Mouse (Mus musculus): ENCODE measurements around the gene Kdm5a.

Kdm5a gene

GRCm38 (mm10) chr6:120442171-120442749, 78.3 kb downstream of the Kdm5a start:
- no peak for DNase-seq

DNA sequence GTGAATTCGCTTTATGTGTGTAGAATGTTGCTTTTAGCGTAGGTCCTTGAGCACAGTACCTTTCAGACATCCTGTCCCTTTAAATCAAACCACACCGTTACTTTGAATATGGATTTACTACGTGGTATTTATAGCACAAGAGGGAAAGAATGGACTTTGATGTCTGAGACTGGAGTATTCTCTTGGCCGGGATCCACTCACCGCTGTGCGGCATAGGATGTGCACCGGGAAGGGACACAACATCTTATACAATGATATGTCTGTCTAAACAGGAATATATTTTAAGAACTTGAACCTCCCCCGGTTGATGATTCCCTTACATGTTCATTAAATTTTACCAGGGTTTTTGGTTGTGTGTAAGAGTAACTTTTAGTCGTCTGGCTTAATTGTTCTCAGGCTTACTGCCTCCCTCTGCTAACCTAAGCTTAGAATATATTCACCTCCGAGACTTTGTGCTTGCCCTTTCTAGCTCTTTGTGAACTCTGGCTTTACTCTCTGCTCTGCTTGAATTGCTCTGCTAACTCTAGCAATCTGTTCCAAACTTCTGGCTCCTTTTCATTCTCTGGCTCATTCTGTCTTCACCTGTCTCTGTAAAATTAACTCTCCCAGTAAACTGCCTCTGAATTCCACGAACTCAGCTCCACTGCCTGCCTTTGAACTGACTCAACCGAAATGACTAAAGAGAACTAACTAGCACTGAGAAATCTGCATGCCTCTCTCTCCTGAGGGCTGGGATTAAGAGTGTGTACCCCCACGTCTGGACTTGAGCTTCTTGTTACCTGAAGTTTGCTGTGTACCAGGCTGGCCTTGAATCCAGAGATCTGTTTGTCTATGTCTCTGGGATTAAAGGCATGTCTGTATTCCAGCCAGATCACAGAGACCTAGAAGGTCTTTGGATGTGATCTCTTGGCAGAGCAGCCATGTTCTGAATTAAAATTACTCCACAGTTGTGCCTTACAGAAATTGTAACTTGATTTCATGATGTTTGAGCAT, 79.7 kb downstream of the Kdm5a start:
- DNase-seq, result no peak

DNA sequence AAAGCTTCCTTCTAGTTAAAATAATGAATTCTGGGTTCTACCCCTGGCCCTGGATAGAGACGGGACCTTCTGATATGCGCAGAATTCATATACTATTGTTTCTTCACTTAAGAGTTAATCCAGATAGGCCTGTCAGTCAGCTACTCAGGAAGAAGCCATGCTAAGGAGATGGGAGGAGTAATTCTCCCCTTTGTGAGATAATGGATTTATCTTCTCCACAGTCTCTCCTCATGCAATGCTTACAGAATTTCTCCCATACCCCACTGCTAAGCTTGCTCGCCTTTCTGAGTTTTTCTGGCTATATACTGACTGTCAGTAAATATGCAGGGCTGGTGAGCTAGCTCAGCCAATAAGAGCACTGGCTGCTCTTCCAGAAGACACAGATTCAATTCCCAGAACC, 86.3 kb downstream of the Kdm5a start:
- DNase-seq, result no peak

- peak; percentile 59 for DNase-seq
These were observed 88.6 kb downstream of the Kdm5a start for GRCm38 (mm10) chr6:120452384-120453102.

- DNase-seq, result peak; percentile 43
These were observed 89.2 kb downstream of the Kdm5a start for GRCm38 (mm10) chr6:120453103-120453445.

- no peak for DNase-seq
These were observed 89.6 kb downstream of the Kdm5a start for GRCm38 (mm10) chr6:120453556-120453955.

GRCm38 (mm10) chr6:120454627-120455077, 90.7 kb downstream of the Kdm5a start:
- no peak for DNase-seq

DNA sequence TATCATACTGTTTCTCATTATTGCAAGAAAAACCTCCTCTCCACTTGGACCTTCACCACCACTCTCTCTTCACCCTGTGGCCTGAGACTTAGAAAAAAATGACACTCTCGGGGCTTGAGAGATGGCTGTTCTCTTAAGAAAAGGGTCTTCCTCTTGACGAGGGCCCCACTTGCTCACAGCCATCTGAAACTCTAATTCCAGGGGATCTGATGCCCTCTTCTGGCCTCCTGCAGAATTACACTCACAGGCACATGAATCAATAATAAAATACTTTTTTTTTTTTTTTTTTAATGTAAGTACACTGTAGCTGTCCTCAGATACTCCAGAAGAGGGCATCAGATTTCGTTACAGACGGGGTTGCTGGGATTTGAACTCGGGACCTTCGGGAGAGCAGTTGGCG, 93.2 kb downstream of the Kdm5a start:
- DNase-seq, result no peak

- DNase-seq, result no peak
These were observed 93.8 kb downstream of the Kdm5a start for GRCm38 (mm10) chr6:120457751-120458150.

DNA sequence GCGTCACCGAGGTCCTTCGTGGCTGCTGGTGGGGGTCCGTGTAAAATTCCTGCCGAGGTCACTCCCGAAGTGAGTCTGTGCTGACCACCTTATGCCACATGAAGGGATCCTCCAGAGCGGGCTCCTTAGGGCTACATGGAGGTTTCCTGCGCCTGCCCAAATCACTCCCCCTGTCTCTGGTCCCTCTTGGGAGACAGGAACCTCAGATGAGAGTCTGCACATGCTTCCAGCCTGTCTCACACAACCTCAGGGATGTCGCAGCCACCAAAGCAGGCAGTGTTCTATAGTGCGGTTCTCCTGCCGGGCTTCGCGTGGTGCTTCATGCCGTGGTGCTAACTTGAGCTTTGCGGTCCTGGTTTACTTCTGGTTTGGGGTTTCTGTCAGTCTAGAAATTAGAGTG, 97.3 kb downstream of the Kdm5a start:
- DNase-seq, result no peak

GRCm38 (mm10) chr6:120462251-120462650, 98.3 kb downstream of the Kdm5a start:
- DNase-seq, result no peak

GRCm38 (mm10) chr6:120463086-120463871, 99.4 kb downstream of the Kdm5a start, which contains the start of gene Il17ra:
Gene Il17ra (plus strand): TSS chr6:120463247.
- peak; percentile 85 for DNase-seq

DNA sequence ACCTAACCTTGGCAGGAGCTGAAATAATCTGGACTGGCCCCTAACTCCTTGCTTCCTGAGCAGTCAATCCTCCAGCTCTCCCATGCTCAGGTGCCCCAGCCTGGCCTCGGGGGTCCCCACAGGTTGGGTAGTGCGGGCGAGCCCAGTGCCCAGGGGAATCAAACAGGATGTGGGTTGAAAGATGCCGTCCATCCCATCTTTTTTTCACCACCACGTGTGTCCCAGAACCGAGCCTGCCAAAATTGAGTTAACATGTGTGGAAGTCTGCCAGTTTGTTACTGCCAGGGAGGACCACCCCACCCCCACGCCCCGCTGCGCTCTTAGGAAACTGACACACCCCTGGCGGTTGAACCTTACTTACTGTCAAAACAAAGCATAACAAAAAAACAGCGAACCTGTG, 100.0 kb downstream of the Kdm5a start:
- DNase-seq, result peak; percentile 68

DNA sequence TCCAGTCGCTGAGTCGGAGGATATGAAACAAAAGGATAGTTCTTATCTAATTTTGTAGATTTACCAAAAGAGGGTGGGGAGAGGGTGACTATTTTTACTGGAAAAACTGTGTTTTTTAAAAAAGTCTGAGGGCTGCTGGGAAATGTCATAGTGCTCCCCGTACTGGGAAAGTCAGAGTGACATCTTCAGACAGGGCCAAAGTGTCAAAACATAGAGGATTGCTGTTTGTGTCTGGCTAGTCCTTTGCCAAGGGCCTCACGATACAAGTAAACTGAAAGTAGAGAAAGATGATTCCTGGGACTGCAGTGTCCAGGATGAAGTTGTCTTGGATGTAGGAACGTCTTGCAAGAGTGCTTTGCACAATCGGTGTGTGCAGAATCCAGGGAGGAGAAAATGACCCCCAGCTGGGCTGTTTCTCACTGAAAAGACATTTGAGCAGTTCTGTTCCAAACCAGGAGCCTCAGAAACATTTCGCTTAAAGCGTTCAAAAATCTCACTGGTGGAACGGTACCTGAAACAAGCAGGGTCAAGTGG, 100.5 kb downstream of the Kdm5a start:
- DNase-seq, result no peak

DNA sequence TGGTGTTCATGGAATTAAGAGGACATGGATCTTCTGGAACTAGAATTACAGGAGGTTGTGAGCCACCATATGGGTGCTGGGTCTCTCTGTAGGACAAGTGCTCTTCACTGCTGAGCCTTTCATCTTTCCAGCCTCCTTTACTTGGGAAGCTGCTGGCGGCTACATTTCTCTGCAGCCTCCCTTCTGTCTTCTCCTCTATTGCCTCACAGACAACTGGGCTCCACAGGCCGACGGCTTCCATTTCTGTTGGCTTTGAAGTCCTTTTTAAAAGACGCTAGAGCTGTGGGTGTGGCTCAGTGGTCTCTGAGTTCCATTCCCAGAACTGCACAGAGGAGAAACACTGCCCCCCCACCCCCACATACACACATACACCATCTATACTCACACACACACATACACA, 101.5 kb downstream of the Kdm5a start:
- no peak for DNase-seq

- peak; percentile 58 for DNase-seq
These were observed 102.8 kb downstream of the Kdm5a start for GRCm38 (mm10) chr6:120466609-120467329.

- DNase-seq, result no peak
These were observed 104.3 kb downstream of the Kdm5a start for GRCm38 (mm10) chr6:120468259-120468658.

DNA sequence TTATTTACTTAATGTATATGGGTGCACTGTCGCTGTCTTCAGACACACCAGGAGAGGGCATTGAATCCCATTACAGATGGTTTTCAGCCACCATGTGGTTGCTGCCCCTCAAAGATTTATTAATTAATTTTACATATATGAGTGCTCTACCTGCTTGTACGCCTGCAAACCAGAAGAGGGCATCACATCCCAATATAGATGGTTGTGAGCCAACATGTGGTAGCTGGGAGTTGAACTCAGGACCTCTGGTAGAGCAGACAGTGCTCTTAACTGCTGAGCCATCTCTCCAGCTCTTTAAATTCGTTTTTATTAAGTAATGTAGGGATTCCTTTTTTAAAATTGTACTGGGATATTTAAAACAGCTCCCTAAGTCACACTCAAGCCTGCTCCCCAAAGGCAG, 105.3 kb downstream of the Kdm5a start:
- no peak for DNase-seq

DNA sequence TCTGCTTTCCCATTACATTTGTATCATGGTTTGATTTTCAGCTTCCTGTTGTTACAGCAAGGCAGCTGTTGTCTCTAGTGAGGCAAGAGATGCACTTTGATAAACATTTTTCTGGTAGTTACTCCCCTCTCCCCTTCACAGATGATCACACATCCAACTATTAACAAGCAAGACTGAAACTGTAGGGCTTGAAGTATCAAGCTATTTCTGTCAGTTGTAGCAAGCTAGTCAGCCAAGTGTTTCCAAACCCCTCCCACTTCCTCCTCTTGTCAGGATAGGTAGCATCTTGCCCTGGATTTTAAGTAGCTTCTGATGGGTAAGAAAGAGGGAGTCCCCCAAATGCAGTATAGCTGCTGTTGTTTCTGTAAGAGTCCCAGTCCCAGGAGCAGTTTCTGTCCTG, 105.8 kb downstream of the Kdm5a start:
- DNase-seq, result no peak

- DNase-seq, result peak; percentile 59
These were observed 106.7 kb downstream of the Kdm5a start for GRCm38 (mm10) chr6:120470666-120471065.

DNA sequence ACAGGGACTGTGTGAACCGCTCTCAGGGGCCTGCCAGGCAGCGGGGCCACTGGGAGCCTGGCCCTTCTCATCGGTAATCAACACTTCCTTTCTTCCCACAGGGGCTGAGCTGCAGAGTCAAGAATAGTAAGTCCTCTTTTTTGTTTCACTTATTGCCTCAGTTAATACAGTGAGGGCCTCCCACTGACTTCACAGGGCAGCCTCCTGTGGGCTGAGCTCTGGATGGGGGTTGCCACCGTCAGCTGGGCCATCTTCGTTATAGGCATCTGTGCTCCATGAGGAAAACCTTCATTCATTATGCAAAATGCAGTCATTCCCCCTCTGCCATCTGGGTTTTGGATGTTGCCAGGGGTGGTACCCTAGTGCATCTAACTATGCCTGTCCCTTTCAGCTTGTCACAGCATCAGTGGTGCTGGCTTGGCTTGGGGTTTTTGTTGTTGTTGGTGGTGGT, 108.1 kb downstream of the Kdm5a start:
- DNase-seq, result no peak
